Mouse (Mus musculus): ENCODE measurements around the gene Jade2. TPM values are rescaled to one million over a fixed set of nuclear protein-coding genes. Genes with fewer than 3 reads are reported as not detected.
A peak's percentile ranks its signal among the peaks of the same experiment; 100 is the strongest.

The Jade2 gene
- total and polyA plus RNA-seq, 3 experiments = 25.6 to 60.1 (median 58.2) TPM

GRCm38 (mm10) chr11:51875792-51876195 is 18.3 kb upstream of the Jade2 start:
- peak; percentile 82 for DNase-seq (ENCODE audit: extremely low read depth)
- peaks cover 29 to 39% of the 10 kb centered on the region in 2 experiments for H3K4me1 ChIP-seq (ENCODE audit: control insufficient read depth in 1 of 2, insufficient read depth in 2 of 2)
- H3K4me2 ChIP-seq (ENCODE audit: insufficient read depth, low read depth, poor library complexity, severe bottlenecking) = no peak overlapping the region
- dilution Hi-C loops (cut with MboI; ENCODE audit: extremely low pct_ligation_motif_present, extremely low pct_unique_long_range_greater_than_20kb, low sequenced_read_pairs) = no loop called here
- TF ChIP-seq POLR2A (IDR thresholded peaks at IDR 0.05; ENCODE audit: low read depth, low read length) = no peak
- peak; percentile 42; the same call in 1 of the 2 replicates for TF ChIP-seq CHD2 (IDR thresholded peaks at IDR 0.05; ENCODE audit: low read length)
- TF ChIP-seq NELFE (IDR thresholded peaks at IDR 0.05; ENCODE audit: low read depth, low read length) = 0 out of 2 replicates have a peak, but pooled peaks have one; percentile 21
- TF ChIP-seq CTCF (conservative IDR thresholded peaks at IDR 0.05 in 1 of 2, IDR thresholded peaks at IDR 0.05 in 1 of 2; ENCODE audit: low read depth in 2 of 2, low read length in 2 of 2) = no peak
- 0 out of 2 replicates have a peak, but pooled peaks have one; percentile 34 for TF ChIP-seq ZMIZ1 (IDR thresholded peaks at IDR 0.05; ENCODE audit: low read depth, low read length)
- peak; percentile 50 for TF ChIP-seq ELF1 (IDR thresholded peaks at IDR 0.05; ENCODE audit: low read depth, low read length)
- TF ChIP-seq TCF12 (IDR thresholded peaks at IDR 0.05; ENCODE audit: low read depth, low read length) = peak; percentile 25; the same call in 1 of the 2 replicates
- TF ChIP-seq TBP (conservative IDR thresholded peaks at IDR 0.05; ENCODE audit: low read depth, low read length) = no peak
- 0 out of 2 replicates have a peak, but pooled peaks have one; percentile 28 for TF ChIP-seq MAX (IDR thresholded peaks at IDR 0.05; ENCODE audit: low read length)
- no peaks in the 10 kb centered on the region for H3K36me3 ChIP-seq (replicated peaks in 1 of 2; ENCODE audit: control insufficient read depth in 1 of 2, insufficient read depth in 1 of 2, low read length in 1 of 2)
- H3K4me3 ChIP-seq (replicated peaks in 1 of 3; ENCODE audit: low read depth in 2 of 3, low read length in 2 of 3, poor library complexity in 1 of 3) = no peak overlapping the region
- in situ Hi-C loops (cut with MboI; ENCODE audit: low pct_ligation_motif_present, low pct_unique_long_range_greater_than_20kb, low sequenced_read_pairs) = no loop called here
- H3K9ac ChIP-seq (ENCODE audit: insufficient read depth, low read depth) = no peak overlapping the region
- H3K79me2 ChIP-seq (replicated peaks; ENCODE audit: control insufficient read depth, extremely low read depth, insufficient read depth, poor library complexity, severe bottlenecking) = no peaks in the 10 kb centered on the region
- no peaks in the 10 kb centered on the region for H3K27me3 ChIP-seq (replicated peaks)
- H3K9me3 ChIP-seq (replicated peaks; ENCODE audit: low read length) = peaks cover 10% of the 10 kb centered on the region
- H3K27ac ChIP-seq (ENCODE audit: insufficient read depth, low read depth) = peak overlapping the region; percentile 1; the same call in 1 of the 2 replicates

- Histone ChIP-seq H3K9me3 (replicated peaks; ENCODE audit: low read length) (peaks cover 7% of the 10 kb centered on the region), H3K4me1 (ENCODE audit: control insufficient read depth in 1 of 2, insufficient read depth in 2 of 2) (peaks cover 29 to 39% of the 10 kb centered on the region in 2 experiments), H3K27ac (ENCODE audit: insufficient read depth, low read depth) (0 out of 2 replicates have a peak overlapping the region, but pooled peaks have one; percentile 2), H3K9ac (ENCODE audit: insufficient read depth, low read depth) (no peak overlapping the region), H3K4me2 (ENCODE audit: insufficient read depth, low read depth, poor library complexity, severe bottlenecking) (0 out of 2 replicates have a peak overlapping the region, but pooled peaks have one; percentile 1), H3K79me2 (replicated peaks; ENCODE audit: control insufficient read depth, extremely low read depth, insufficient read depth, poor library complexity, severe bottlenecking) (no peaks in the 10 kb centered on the region), H3K27me3 (replicated peaks) (no peaks in the 10 kb centered on the region), H3K36me3 (replicated peaks in 1 of 2; ENCODE audit: control insufficient read depth in 1 of 2, insufficient read depth in 1 of 2, low read length in 1 of 2) (no peaks in the 10 kb centered on the region), H3K4me3 (replicated peaks in 1 of 3; ENCODE audit: low read depth in 2 of 3, low read length in 2 of 3, poor library complexity in 1 of 3) (no peak overlapping the region)
- peak; percentile 81 for DNase-seq (ENCODE audit: extremely low read depth)
- peak; percentile 60 for TF ChIP-seq MAZ (IDR thresholded peaks at IDR 0.05; ENCODE audit: low read depth, low read length)
- no peak for TF ChIP-seq POLR2AphosphoS2 (IDR thresholded peaks at IDR 0.05; ENCODE audit: low read depth, low read length)
- TF ChIP-seq BHLHE40 (IDR thresholded peaks at IDR 0.05; ENCODE audit: low read depth, low read length) = peak; percentile 84
- TF ChIP-seq MYC (IDR thresholded peaks at IDR 0.05; ENCODE audit: low read depth, low read length) = peak; percentile 92
- no peak for TF ChIP-seq SMC3 (IDR thresholded peaks at IDR 0.05; ENCODE audit: low read depth, low read length)
- no peak for TF ChIP-seq NELFE (IDR thresholded peaks at IDR 0.05; ENCODE audit: low read depth, low read length)
- peak; percentile 79 for TF ChIP-seq JUN (IDR thresholded peaks at IDR 0.05; ENCODE audit: insufficient read depth, low read depth, low read length)
- peak; percentile 44; the same call in 1 of the 2 replicates for TF ChIP-seq POLR2A (IDR thresholded peaks at IDR 0.05; ENCODE audit: low read depth, low read length)
- TF ChIP-seq JUND (conservative IDR thresholded peaks at IDR 0.05; ENCODE audit: low read depth, low read length) = peak; percentile 87
- peak; percentile 81; the same call in 1 of the 2 replicates for TF ChIP-seq MXI1 (IDR thresholded peaks at IDR 0.05; ENCODE audit: low read depth, low read length)
- no peak; the same call in 1 of the 2 replicates for TF ChIP-seq RAD21 (IDR thresholded peaks at IDR 0.05; ENCODE audit: low read depth, low read length)
- TF ChIP-seq IRF4 (IDR thresholded peaks at IDR 0.05; ENCODE audit: low read depth, low read length) = peak; percentile 61; the same call in 1 of the 2 replicates
- peak; percentile 52; the same call in 1 of the 2 replicates for TF ChIP-seq CHD2 (IDR thresholded peaks at IDR 0.05; ENCODE audit: low read length)
- TF ChIP-seq TBP (conservative IDR thresholded peaks at IDR 0.05; ENCODE audit: low read depth, low read length) = 0 out of 2 replicates have a peak, but pooled peaks have one; percentile 27
- peak; percentile 78 for TF ChIP-seq ETS1 (conservative IDR thresholded peaks at IDR 0.05; ENCODE audit: low read depth, low read length)
- TF ChIP-seq USF1 (IDR thresholded peaks at IDR 0.05; ENCODE audit: low read depth, low read length) = no peak
- peak; percentile 77; the same call in 1 of the 2 replicates for TF ChIP-seq MAX (IDR thresholded peaks at IDR 0.05; ENCODE audit: low read length)
- peak; percentile 37; the same call in 1 of the 2 replicates for TF ChIP-seq TCF12 (IDR thresholded peaks at IDR 0.05; ENCODE audit: low read depth, low read length)
- peak; percentile 83 for TF ChIP-seq EP300 (IDR thresholded peaks at IDR 0.05; ENCODE audit: low read length)
- 0 out of 2 replicates have a peak, but pooled peaks have one; percentile 53 for TF ChIP-seq MEF2A (IDR thresholded peaks at IDR 0.05; ENCODE audit: borderline replicate concordance, low read depth, low read length)
- in situ Hi-C loops (cut with MboI; ENCODE audit: low pct_ligation_motif_present, low pct_unique_long_range_greater_than_20kb, low sequenced_read_pairs) = no loop called here
- dilution Hi-C loops (cut with MboI; ENCODE audit: extremely low pct_ligation_motif_present, extremely low pct_unique_long_range_greater_than_20kb, low sequenced_read_pairs) = no loop called here
Observed at GRCm38 (mm10) chr11:51875086-51875485, 17.6 kb upstream of the Jade2 start.
